Mouse (Mus musculus): ENCODE data around the gene Phactr4. TPM values are rescaled to one million over a fixed set of nuclear protein-coding genes. Genes with fewer than 3 reads are reported as not detected.

The Phactr4 gene
- total and polyA plus RNA-seq, 3 experiments: 7.2 to 79.5 (median 28.7) TPM

- no peaks in the 10 kb centered on the region for H3K9me3 ChIP-seq (replicated peaks; ENCODE audit: insufficient read depth, low read length)
- peak; percentile 75 for DNase-seq (ENCODE audit: low read depth, low spot score)
- H3K4me1 ChIP-seq (ENCODE audit: control insufficient read depth in 1 of 2, insufficient read depth in 2 of 2, low read length in 2 of 2): peaks cover 6 to 20% of the 10 kb centered on the region in 2 experiments; a peak in 3 of 4 replicates
- H3K79me2 ChIP-seq (ENCODE audit: control insufficient read depth, insufficient read depth, low read length, poor library complexity): peaks cover 53% of the 10 kb centered on the region
- no peaks in the 10 kb centered on the region for H3K27me3 ChIP-seq (ENCODE audit: control insufficient read depth in 1 of 2, insufficient read depth in 2 of 2, low read length in 2 of 2)
- H3K36me3 ChIP-seq (ENCODE audit: control insufficient read depth in 1 of 2, insufficient read depth in 2 of 2, low read length in 2 of 2): peaks cover 4 to 15% of the 10 kb centered on the region in 2 experiments; a peak in 2 of 4 replicates
- peak overlapping the region; percentile 78 for H3K27ac ChIP-seq (ENCODE audit: control insufficient read depth, low read depth, low read length)
- H3K4me3 ChIP-seq (ENCODE audit: control insufficient read depth in 1 of 2, insufficient read depth in 1 of 2, low read depth in 2 of 2, low read length in 2 of 2): peak overlapping the region; percentile 77 to 89
- peak overlapping the region; percentile 99 for H3K9ac ChIP-seq (ENCODE audit: control insufficient read depth, low read depth, low read length, poor library complexity, severe bottlenecking)
- TF ChIP-seq ELF1 (IDR thresholded peaks at IDR 0.05; ENCODE audit: low read depth, low read length) (no peak), CHD2 (IDR thresholded peaks at IDR 0.05; ENCODE audit: low read length) (no peak), E2F4 (IDR thresholded peaks at IDR 0.05; ENCODE audit: borderline replicate concordance, low read depth, low read length) (no peak), MEF2A (IDR thresholded peaks at IDR 0.05; ENCODE audit: extremely low read depth, insufficient replicate concordance, low read depth, low read length, poor library complexity, severe bottlenecking) (no peak), CTCF (IDR thresholded peaks at IDR 0.05 in 2 of 3, conservative IDR thresholded peaks at IDR 0.05 in 1 of 3; ENCODE audit: control insufficient read depth in 1 of 3, insufficient read depth in 1 of 3, low read depth in 2 of 3, low read length in 3 of 3, poor library complexity in 1 of 3, severe bottlenecking in 1 of 3) (no peak), TBP (IDR thresholded peaks at IDR 0.05; ENCODE audit: low read depth, low read length) (peak; percentile 40; the same call in 1 of the 2 replicates), ZC3H11A (IDR thresholded peaks at IDR 0.05; ENCODE audit: low read depth, low read length) (no peak)
These were observed 77.7 kb downstream of the Phactr4 start for GRCm38 (mm10) chr4:132344403-132345134.

GRCm38 (mm10) chr4:132341451-132341850 is 80.8 kb downstream of the Phactr4 start:
- no peak overlapping the region for H3K4me3 ChIP-seq (ENCODE audit: control insufficient read depth in 1 of 2, insufficient read depth in 1 of 2, low read depth in 2 of 2, low read length in 2 of 2)
- H3K36me3 ChIP-seq (ENCODE audit: control insufficient read depth in 1 of 2, insufficient read depth in 2 of 2, low read length in 2 of 2): peaks cover 14 to 15% of the 10 kb centered on the region in 2 experiments
- DNase-seq (ENCODE audit: low read depth, low spot score): no peak
- peaks cover 6 to 20% of the 10 kb centered on the region in 2 experiments; a peak in 3 of 4 replicates for H3K4me1 ChIP-seq (ENCODE audit: control insufficient read depth in 1 of 2, insufficient read depth in 2 of 2, low read length in 2 of 2)
- TF ChIP-seq CTCF (IDR thresholded peaks at IDR 0.05 in 2 of 3, conservative IDR thresholded peaks at IDR 0.05 in 1 of 3; ENCODE audit: control insufficient read depth in 1 of 3, insufficient read depth in 1 of 3, low read depth in 2 of 3, low read length in 3 of 3, poor library complexity in 1 of 3, severe bottlenecking in 1 of 3) (no peak), TCF12 (IDR thresholded peaks at IDR 0.05; ENCODE audit: low read depth, low read length) (no peak)
- no peak overlapping the region for H3K27ac ChIP-seq (ENCODE audit: control insufficient read depth, low read depth, low read length)
- no peaks in the 10 kb centered on the region for H3K9me3 ChIP-seq (replicated peaks; ENCODE audit: insufficient read depth, low read length)
- H3K27me3 ChIP-seq (ENCODE audit: control insufficient read depth in 1 of 2, insufficient read depth in 2 of 2, low read length in 2 of 2): no peaks in the 10 kb centered on the region
- H3K79me2 ChIP-seq (ENCODE audit: control insufficient read depth, insufficient read depth, low read length, poor library complexity): peaks cover 63% of the 10 kb centered on the region
- no peak overlapping the region for H3K9ac ChIP-seq (ENCODE audit: control insufficient read depth, low read depth, low read length, poor library complexity, severe bottlenecking)

DNA sequence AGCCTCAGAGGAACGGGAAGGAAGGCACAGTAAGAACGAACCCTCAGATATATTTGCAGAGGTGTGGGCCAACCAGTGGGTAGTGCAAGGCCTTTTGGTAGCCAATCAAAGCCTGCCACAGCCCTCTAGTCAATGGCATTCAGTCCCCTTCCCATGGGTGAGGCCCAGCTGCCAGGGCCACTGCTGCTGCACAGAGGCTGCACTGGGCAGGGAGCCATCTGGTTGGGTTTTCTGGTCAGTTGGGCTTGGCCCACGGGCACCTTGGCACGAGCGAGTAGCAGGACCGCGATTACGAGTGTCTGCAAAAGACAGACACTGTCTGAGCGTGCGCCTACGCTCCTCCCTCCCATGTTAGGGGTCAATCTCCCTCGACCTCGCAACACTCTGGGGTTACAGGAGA is 83.3 kb downstream of the Phactr4 start:
- Histone ChIP-seq H3K9ac (ENCODE audit: control insufficient read depth, low read depth, low read length, poor library complexity, severe bottlenecking) (no peak overlapping the region), H3K79me2 (ENCODE audit: control insufficient read depth, insufficient read depth, low read length, poor library complexity) (peaks cover 51% of the 10 kb centered on the region), H3K36me3 (ENCODE audit: control insufficient read depth in 1 of 2, insufficient read depth in 2 of 2, low read length in 2 of 2) (peaks cover 15 to 16% of the 10 kb centered on the region in 2 experiments), H3K4me3 (ENCODE audit: control insufficient read depth in 1 of 2, insufficient read depth in 1 of 2, low read depth in 2 of 2, low read length in 2 of 2) (no peak overlapping the region), H3K9me3 (replicated peaks; ENCODE audit: insufficient read depth, low read length) (no peaks in the 10 kb centered on the region), H3K27me3 (ENCODE audit: control insufficient read depth in 1 of 2, insufficient read depth in 2 of 2, low read length in 2 of 2) (no peaks in the 10 kb centered on the region), H3K27ac (ENCODE audit: control insufficient read depth, low read depth, low read length) (no peak overlapping the region), H3K4me1 (ENCODE audit: control insufficient read depth in 1 of 2, insufficient read depth in 2 of 2, low read length in 2 of 2) (peaks cover 5 to 25% of the 10 kb centered on the region in 2 experiments; a peak in 3 of 4 replicates)
- no peak for DNase-seq (ENCODE audit: low read depth, low spot score)
- TF ChIP-seq USF2 (IDR thresholded peaks at IDR 0.05; ENCODE audit: borderline replicate concordance in 1 of 2, insufficient read depth in 1 of 2, low read depth in 1 of 2, low read length in 2 of 2): no peak
- TF ChIP-seq POLR2AphosphoS5 (IDR thresholded peaks at IDR 0.05; ENCODE audit: borderline replicate concordance, low read depth, low read length): no peak
- TF ChIP-seq HCFC1 (IDR thresholded peaks at IDR 0.05; ENCODE audit: low read depth, low read length): no peak
- TF ChIP-seq NRF1 (IDR thresholded peaks at IDR 0.05; ENCODE audit: insufficient read depth, low read depth, low read length, poor library complexity, severe bottlenecking): no peak
- TF ChIP-seq MEF2A (IDR thresholded peaks at IDR 0.05; ENCODE audit: extremely low read depth, insufficient replicate concordance, low read depth, low read length, poor library complexity, severe bottlenecking): no peak
- TF ChIP-seq MYC (IDR thresholded peaks at IDR 0.05; ENCODE audit: low read depth, low read length): no peak
- TF ChIP-seq RAD21 (IDR thresholded peaks at IDR 0.05; ENCODE audit: low read depth, low read length): no peak
- no peak for TF ChIP-seq E2F4 (IDR thresholded peaks at IDR 0.05; ENCODE audit: borderline replicate concordance, low read depth, low read length)
- no peak for TF ChIP-seq NELFE (IDR thresholded peaks at IDR 0.05; ENCODE audit: low read depth, low read length)
- TF ChIP-seq TCF12 (IDR thresholded peaks at IDR 0.05; ENCODE audit: low read depth, low read length): no peak
